Mouse (Mus musculus): ENCODE measurements around the gene Wasf1.

GRCm38 (mm10) chr10:40844546-40844945 lies 38.7 kb upstream of the Wasf1 start:
- no peak for TF ChIP-seq EP300 (optimal IDR thresholded peaks at IDR 0.05)
- no peak for TF ChIP-seq CTCF (IDR thresholded peaks at IDR 0.05; ENCODE audit: low read depth)
